Comparison of ENCODE assay signal across 8 mouse cellular contexts in genomic region chr1:138191689-138192508, GRCm38 (mm10). TPM values are rescaled to one million over a fixed set of nuclear protein-coding genes. Genes with fewer than 3 reads are reported as not detected.
A peak's percentile ranks its signal among the peaks of the same experiment; 100 is the strongest.
DNase-seq lines count a peak whose midpoint lies in the region; ATAC-seq and TF ChIP-seq lines count a peak whose summit lies in the region.

No protein-coding gene starts in this region.

- H3K36me3 ChIP-seq in kidney, adult 2 months (ENCODE audit: control insufficient read depth, insufficient read depth, low read length) = no peaks in the 10 kb centered on the region
- no peaks in the 10 kb centered on the region for H3K36me3 ChIP-seq in embryonic facial prominence, embryonic 14.5 days (ENCODE audit: control insufficient read depth, insufficient read depth, low read length)
- no peaks in the 10 kb centered on the region for H3K36me3 ChIP-seq in midbrain, embryonic 10.5 days

- no peak overlapping the region for H3K4me2 ChIP-seq in embryonic facial prominence, embryonic 14.5 days (ENCODE audit: low read depth, low read length)

- H3K4me3 ChIP-seq in kidney, adult 2 months (ENCODE audit: insufficient read depth, low read depth, low read length) = no peak overlapping the region
- H3K4me3 ChIP-seq in embryonic facial prominence, embryonic 14.5 days (ENCODE audit: low read depth, low read length) = no peak overlapping the region
- no peak overlapping the region for H3K4me3 ChIP-seq in left cerebral cortex, adult 2 months
- no peak overlapping the region for H3K4me3 ChIP-seq in midbrain, embryonic 10.5 days

- no peaks in the 10 kb centered on the region for H3K27me3 ChIP-seq in kidney, adult 2 months (replicated peaks; ENCODE audit: control insufficient read depth, insufficient read depth, low read length)
- no peaks in the 10 kb centered on the region for H3K27me3 ChIP-seq in embryonic facial prominence, embryonic 14.5 days (replicated peaks; ENCODE audit: control insufficient read depth, insufficient read depth, low read length)
- no peaks in the 10 kb centered on the region for H3K27me3 ChIP-seq in midbrain, embryonic 10.5 days (ENCODE audit: low read depth, poor library complexity, severe bottlenecking)

- no peak overlapping the region for H3K27ac ChIP-seq in kidney, adult 2 months (ENCODE audit: insufficient read depth, low read depth, low read length)
- H3K27ac ChIP-seq in embryonic facial prominence, embryonic 14.5 days (replicated peaks; ENCODE audit: low read depth, low read length) = no peak overlapping the region
- H3K27ac ChIP-seq in left cerebral cortex, adult 2 months = 0 out of 2 replicates have a peak overlapping the region, but pooled peaks have one; percentile 28
- H3K27ac ChIP-seq in midbrain, embryonic 10.5 days (replicated peaks) = no peak overlapping the region; the same call in 1 of the 2 replicates

- no peak for TF ChIP-seq POLR2A in kidney, adult 2 months (IDR thresholded peaks at IDR 0.05; ENCODE audit: low read depth, low read length)

- no peak overlapping the region for H3K9ac ChIP-seq in embryonic facial prominence, embryonic 14.5 days (ENCODE audit: low read depth, low read length)

- no peaks in the 10 kb centered on the region for H3K4me1 ChIP-seq in kidney, adult 2 months (ENCODE audit: control insufficient read depth, insufficient read depth, low read length)
- 0 out of 2 replicates have a peak, but pooled peaks cover 4% of the 10 kb centered on the region for H3K4me1 ChIP-seq in embryonic facial prominence, embryonic 14.5 days (ENCODE audit: control insufficient read depth, insufficient read depth, low read length)
- no peaks in the 10 kb centered on the region for H3K4me1 ChIP-seq in midbrain, embryonic 10.5 days

- peak; percentile 29 for DNase-seq in kidney, adult 2 months
- DNase-seq in kidney, adult 18-20 months = no peak
- peak; percentile 46 for DNase-seq in embryonic facial prominence, embryonic 14.5 days (ENCODE audit: low spot score)
- peak; percentile 12 to 19 for DNase-seq in left cerebral cortex, adult 2 months (ENCODE audit: extremely low spot score in 1 of 2, low spot score in 2 of 2)
- DNase-seq in cerebellum, adult 18-20 months = no peak
- DNase-seq in midbrain, embryonic 10.5 days (ENCODE audit: low spot score) = no peak
- no peak for DNase-seq in cerebellum, postnatal 4 days (ENCODE audit: low spot score in 2 of 2)

- peak; percentile 44; the same call in 1 of the 2 replicates for ATAC-seq in embryonic facial prominence, embryonic 14.5 days (ENCODE audit: low read depth)
- ATAC-seq in megakaryocyte progenitor cell, adult 5-6 weeks (replicated peaks; ENCODE audit: poor library complexity) = peak; percentile 94

- no peaks in the 10 kb centered on the region for H3K9me3 ChIP-seq in embryonic facial prominence, embryonic 14.5 days (ENCODE audit: control insufficient read depth, low read length)
- H3K9me3 ChIP-seq in midbrain, embryonic 10.5 days (replicated peaks) = no peaks in the 10 kb centered on the region

- intact Hi-C loops in left cerebral cortex, adult 2 months (cut with DNase I) = no loop called here

- 60% methylated on average over 8 of the region's 8 CpGs for WGBS in kidney, adult 2 months
- 60% methylated on average over 8 of the region's 8 CpGs for WGBS in embryonic facial prominence, embryonic 14.5 days
- 81% methylated on average over 8 of the region's 8 CpGs for WGBS in midbrain, embryonic 10.5 days

- no peak for TF ChIP-seq CTCF in kidney, adult 2 months (conservative IDR thresholded peaks at IDR 0.05; ENCODE audit: insufficient read depth, insufficient read length, low read depth, low read length)
- no peak for TF ChIP-seq CTCF in left cerebral cortex, adult 2 months (IDR thresholded peaks at IDR 0.05)

RNA-seq across cellular contexts. Expression of gene Ptprc, which starts 16.4 kb away (rescaled TPM):
- polyA plus RNA-seq in kidney, adult 2 months (2012; rRNA removed) = 3.5 and 17.3 TPM in 2 replicates
- polyA plus RNA-seq in embryonic facial prominence, embryonic 14.5 days (2014; fragmentation: Nextera tagmentation; extraction: Ambion mirVana) = 3.5 and 4.0 TPM in 2 replicates
- 1 to 10 TPM; 1.7 to 3.4 TPM for total RNA-seq in left cerebral cortex, adult 2 months (2021)
- 125 and 141 TPM in 2 replicates for total RNA-seq in megakaryocyte progenitor cell, adult 5-6 weeks (2015)
- total RNA-seq in megakaryocyte progenitor cell, adult 5-6 weeks (2017) = 142 and 173 TPM in 2 replicates
- polyA plus RNA-seq in midbrain, embryonic 10.5 days (2016; fragmentation: Nextera tagmentation; extraction: Ambion mirVana) = 1.3 and 1.5 TPM in 2 replicates

Comparison
In these comparisons a context has a peak if more than half of its experiments do, and no peak if none do; other contexts are left out.
1. DNase-seq: peak in kidney, adult 2 months (single experiment), embryonic facial prominence, embryonic 14.5 days (single experiment) and left cerebral cortex, adult 2 months (2 of 2); none in kidney, adult 18-20 months (single experiment), cerebellum, adult 18-20 months (0 of 2), midbrain, embryonic 10.5 days (single experiment) and cerebellum, postnatal 4 days (0 of 2).